Mouse (Mus musculus): ENCODE measurements around the gene Tmem97. TPM values are rescaled to one million over a fixed set of nuclear protein-coding genes. Genes with fewer than 3 reads are reported as not detected.
"Not testable (repeated sequence)": the region's sequence is repeated elsewhere in the genome, so short reads cannot be mapped to it uniquely, and the experiment has no call there.

Tmem97 gene
- polyA plus RNA-seq, 1 experiment from 2014 or later: 41.7 TPM

DNA sequence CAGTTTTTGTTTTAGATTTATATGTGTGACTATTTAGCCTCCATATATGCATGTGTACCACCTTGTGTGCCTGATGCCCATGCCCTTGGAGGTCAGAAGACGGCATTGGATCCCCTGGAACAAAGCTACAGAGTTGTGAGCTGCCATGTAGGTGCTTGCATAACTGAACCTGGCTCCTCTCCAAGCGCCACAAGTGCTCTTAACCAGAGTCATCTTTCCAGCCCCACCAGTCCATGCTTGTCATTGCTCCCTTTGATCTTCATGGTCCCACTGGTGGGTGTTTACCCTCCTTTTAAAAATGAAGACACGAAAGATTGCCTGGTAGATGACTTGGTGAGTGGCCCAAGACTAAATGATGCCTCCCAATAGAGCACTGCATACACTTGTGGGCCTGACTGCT lies 10.2 kb downstream of the Tmem97 start:
- Histone ChIP-seq H3K4me3 (ENCODE audit: low read depth, low read length) (no peak overlapping the region), H3K27me3 (ENCODE audit: control insufficient read depth, insufficient read depth, low read depth, low read length) (no peaks in the 10 kb centered on the region), H3K4me2 (ENCODE audit: low read length) (no peak overlapping the region), H3K4me1 (ENCODE audit: control insufficient read depth, insufficient read depth, low read length) (peaks cover 16% of the 10 kb centered on the region), H3K27ac (ENCODE audit: low read length) (no peak overlapping the region), H3K9me3 (replicated peaks; ENCODE audit: control insufficient read depth, low read length, poor library complexity, severe bottlenecking) (no peaks in the 10 kb centered on the region), H3K9ac (ENCODE audit: low read depth, low read length) (no peak overlapping the region), H3K36me3 (ENCODE audit: control insufficient read depth, insufficient read depth, low read length) (peaks cover 19% of the 10 kb centered on the region)
- ATAC-seq: no peak
- 90% methylated on average over 3 of the region's 3 CpGs for WGBS

DNA sequence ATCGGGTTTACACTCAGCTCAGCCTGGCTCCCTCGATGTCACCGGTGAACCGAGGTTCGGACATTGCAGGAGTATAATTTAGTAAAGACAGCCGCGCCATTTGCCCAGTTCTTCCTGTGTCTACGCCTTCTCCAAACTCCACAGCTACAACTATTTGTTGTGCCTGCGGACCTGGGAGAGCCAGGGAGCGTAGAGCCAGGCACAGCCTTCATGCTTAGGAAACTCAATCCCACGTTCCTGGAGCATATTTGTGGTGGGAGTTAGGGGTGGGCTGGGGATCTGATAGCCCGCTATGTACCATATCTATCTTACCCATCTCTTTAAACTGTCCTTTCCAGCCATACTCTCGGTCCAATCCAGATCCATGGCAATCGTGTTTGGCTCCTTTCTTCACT lies 13.9 kb downstream of the Tmem97 start:
- Histone ChIP-seq H3K27ac (ENCODE audit: low read length) (peak overlapping the region; percentile 92), H3K9ac (ENCODE audit: low read depth, low read length) (peak overlapping the region; percentile 83), H3K4me2 (ENCODE audit: low read length) (peak overlapping the region; percentile 91), H3K36me3 (ENCODE audit: control insufficient read depth, insufficient read depth, low read length) (peaks cover 14% of the 10 kb centered on the region; the same call in 1 of the 2 replicates), H3K4me3 (ENCODE audit: low read depth, low read length) (peak overlapping the region; percentile 67), H3K9me3 (replicated peaks; ENCODE audit: control insufficient read depth, low read length, poor library complexity, severe bottlenecking) (no peaks in the 10 kb centered on the region), H3K4me1 (ENCODE audit: control insufficient read depth, insufficient read depth, low read length) (peaks cover 29% of the 10 kb centered on the region), H3K27me3 (ENCODE audit: control insufficient read depth, insufficient read depth, low read depth, low read length) (no peaks in the 10 kb centered on the region)
- ATAC-seq: no peak; the same call in 1 of the 2 replicates
- WGBS: 5% methylated on average over 14 of the region's 14 CpGs

DNA sequence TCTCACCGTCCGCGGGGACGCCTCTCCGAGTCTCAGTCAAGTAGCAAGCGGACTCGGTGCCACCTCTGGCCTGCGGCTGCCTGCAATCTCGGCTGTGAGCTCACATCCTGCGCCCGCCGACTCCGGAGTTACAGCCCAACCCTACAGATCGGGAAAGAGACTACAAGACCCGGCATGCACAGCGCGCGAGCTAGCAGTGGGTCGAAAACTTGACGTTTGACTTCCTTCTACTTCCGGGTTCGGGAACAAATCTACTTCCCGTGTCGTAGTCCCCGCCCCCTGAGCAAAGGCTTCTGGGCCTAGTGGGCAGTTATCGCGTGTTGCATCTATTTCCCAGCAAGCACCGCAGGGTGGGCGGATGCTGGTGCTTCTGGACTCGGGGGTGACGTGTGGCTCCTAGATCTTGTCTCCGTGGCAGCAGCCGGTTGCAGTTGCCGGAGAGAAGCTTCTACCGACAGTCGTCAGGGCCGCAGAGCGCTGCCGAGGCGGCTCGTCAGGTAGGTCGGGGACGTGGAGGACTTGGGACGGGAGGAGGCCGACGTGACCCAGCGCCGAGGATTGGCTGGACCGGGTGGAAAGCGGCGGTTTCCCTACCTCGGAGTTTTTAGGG lies 14.4 kb downstream of the Tmem97 start, which contains the start of the genes Tnfaip1 and Ift20:
TSS of gene Tnfaip1 (minus strand) at position 253 of the 610 bp plus-strand sequence.
TSS of gene Ift20 (plus strand) at position 282 of the 610 bp plus-strand sequence.
- Histone ChIP-seq H3K36me3 (ENCODE audit: control insufficient read depth, insufficient read depth, low read length) (peaks cover 12% of the 10 kb centered on the region; the same call in 1 of the 2 replicates), H3K9ac (ENCODE audit: low read depth, low read length) (peak within 1 kb of the TSS; percentile 83), H3K27ac (ENCODE audit: low read length) (peak within 1 kb of the TSS; percentile 92), H3K27me3 (ENCODE audit: control insufficient read depth, insufficient read depth, low read depth, low read length) (no peaks in the 10 kb centered on the region), H3K9me3 (replicated peaks; ENCODE audit: control insufficient read depth, low read length, poor library complexity, severe bottlenecking) (no peaks in the 10 kb centered on the region), H3K4me2 (ENCODE audit: low read length) (peak within 1 kb of the TSS; percentile 91), H3K4me3 (ENCODE audit: low read depth, low read length) (peak within 1 kb of the TSS; percentile 67), H3K4me1 (ENCODE audit: control insufficient read depth, insufficient read depth, low read length) (peaks cover 29% of the 10 kb centered on the region)
- ATAC-seq: peak; percentile 98
- under 1% methylated on average over 52 of the region's 52 CpGs for WGBS

DNA sequence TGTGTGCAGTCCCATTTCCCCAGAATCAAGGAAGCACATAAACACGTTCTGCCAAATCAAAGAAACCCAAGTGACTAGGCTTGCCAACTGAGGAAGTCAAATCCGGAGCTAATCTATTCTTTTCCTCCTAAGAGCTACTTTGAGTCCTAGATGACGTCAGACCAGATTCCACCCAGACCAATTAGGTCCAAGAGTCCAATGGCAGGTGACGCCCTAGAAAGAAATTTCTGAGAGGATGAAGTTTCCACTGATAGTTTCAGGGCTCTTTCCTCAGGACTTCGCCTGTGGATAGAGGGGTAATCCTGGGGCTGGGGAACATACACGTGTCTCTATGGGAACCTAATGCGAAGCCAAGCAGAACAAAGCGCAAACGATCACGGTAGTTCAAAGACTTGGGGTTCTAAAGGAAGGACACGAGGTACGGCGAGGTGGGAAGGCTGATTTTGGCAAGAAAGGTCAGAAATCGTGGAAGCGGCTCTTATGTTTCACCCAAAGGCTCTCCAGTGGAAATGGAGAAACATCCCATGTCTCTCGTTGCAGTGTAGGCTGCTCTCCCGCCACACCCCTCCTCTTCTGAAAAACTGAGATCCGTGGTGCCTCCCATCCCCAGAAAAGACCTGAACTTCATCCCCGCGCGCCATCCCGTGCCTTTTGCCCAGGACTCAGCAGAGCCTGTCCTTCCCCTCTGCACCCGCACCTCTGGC lies 15.0 kb downstream of the Tmem97 start:
- under 1% methylated on average over 23 of the region's 23 CpGs for WGBS
- peak overlapping the region; percentile 83 for H3K9ac ChIP-seq (ENCODE audit: low read depth, low read length)
- peak overlapping the region; percentile 69 for H3K4me2 ChIP-seq (ENCODE audit: low read length)
- H3K36me3 ChIP-seq (ENCODE audit: control insufficient read depth, insufficient read depth, low read length): peaks cover 9% of the 10 kb centered on the region; the same call in 1 of the 2 replicates
- peak overlapping the region; percentile 67 for H3K4me3 ChIP-seq (ENCODE audit: low read depth, low read length)
- H3K9me3 ChIP-seq (replicated peaks; ENCODE audit: control insufficient read depth, low read length, poor library complexity, severe bottlenecking): no peaks in the 10 kb centered on the region
- peak overlapping the region; percentile 92 for H3K27ac ChIP-seq (ENCODE audit: low read length)
- peaks cover 29% of the 10 kb centered on the region for H3K4me1 ChIP-seq (ENCODE audit: control insufficient read depth, insufficient read depth, low read length)
- no peaks in the 10 kb centered on the region for H3K27me3 ChIP-seq (ENCODE audit: control insufficient read depth, insufficient read depth, low read depth, low read length)
- peak; percentile 23 for ATAC-seq

DNA sequence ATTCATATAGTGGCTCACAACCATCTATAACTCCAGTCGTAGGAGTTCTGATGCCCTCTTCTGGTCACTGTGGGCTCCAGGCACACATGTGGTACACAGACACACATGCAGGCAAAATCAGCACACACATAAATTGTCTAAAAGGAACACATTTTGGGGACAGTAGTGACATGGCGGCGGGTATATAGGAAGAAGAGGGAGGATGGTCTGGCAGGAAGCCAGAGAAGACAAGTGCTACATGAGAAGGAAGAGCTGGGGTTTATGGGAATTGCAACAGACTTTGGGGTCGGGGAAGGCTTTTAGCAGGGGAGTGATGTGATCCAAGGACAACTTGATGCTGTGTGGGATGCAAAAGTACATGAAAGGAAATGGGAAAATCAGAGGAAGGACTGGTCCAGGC lies 16.1 kb downstream of the Tmem97 start:
- H3K4me2 ChIP-seq (ENCODE audit: low read length): peak overlapping the region; percentile 69
- 90% methylated on average over 4 of the region's 4 CpGs for WGBS
- no peak overlapping the region for H3K27ac ChIP-seq (ENCODE audit: low read length)
- no peak overlapping the region for H3K4me3 ChIP-seq (ENCODE audit: low read depth, low read length)
- no peaks in the 10 kb centered on the region for H3K9me3 ChIP-seq (replicated peaks; ENCODE audit: control insufficient read depth, low read length, poor library complexity, severe bottlenecking)
- ATAC-seq: no peak
- H3K4me1 ChIP-seq (ENCODE audit: control insufficient read depth, insufficient read depth, low read length): peaks cover 29% of the 10 kb centered on the region
- H3K27me3 ChIP-seq (ENCODE audit: control insufficient read depth, insufficient read depth, low read depth, low read length): no peaks in the 10 kb centered on the region
- no peak overlapping the region for H3K9ac ChIP-seq (ENCODE audit: low read depth, low read length)
- H3K36me3 ChIP-seq (ENCODE audit: control insufficient read depth, insufficient read depth, low read length): peaks cover 10% of the 10 kb centered on the region

DNA sequence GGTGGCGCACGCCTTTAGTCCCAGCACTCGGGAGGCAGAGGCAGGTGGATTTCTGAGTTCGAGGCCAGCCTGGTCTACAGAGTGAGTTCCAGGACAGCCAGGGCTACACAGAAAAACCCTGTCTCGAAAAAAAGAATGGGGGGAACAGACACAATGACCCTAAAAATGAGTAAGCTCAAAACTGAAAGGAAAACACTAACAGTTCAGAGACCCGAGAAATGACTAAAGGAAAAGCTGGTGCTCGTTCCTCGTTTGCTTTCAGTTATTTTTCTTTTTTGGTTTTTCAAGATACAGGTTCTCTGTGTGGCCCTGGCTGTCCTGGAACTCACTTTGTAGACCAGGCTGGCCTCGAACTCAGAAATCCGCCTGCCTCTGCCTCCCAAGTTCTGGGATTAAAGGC lies 19.1 kb downstream of the Tmem97 start:
- Histone ChIP-seq H3K36me3 (ENCODE audit: control insufficient read depth, insufficient read depth, low read length) (peaks cover 30% of the 10 kb centered on the region), H3K4me1 (ENCODE audit: control insufficient read depth, insufficient read depth, low read length) (peaks cover 12% of the 10 kb centered on the region)
- H3K4me2 ChIP-seq (ENCODE audit: low read length); H3K27ac ChIP-seq (ENCODE audit: low read length); H3K9ac ChIP-seq (ENCODE audit: low read depth, low read length); H3K9me3 ChIP-seq (replicated peaks; ENCODE audit: control insufficient read depth, low read length, poor library complexity, severe bottlenecking); H3K4me3 ChIP-seq (ENCODE audit: low read depth, low read length); ATAC-seq; H3K27me3 ChIP-seq (ENCODE audit: control insufficient read depth, insufficient read depth, low read depth, low read length): not testable (repeated sequence)
- 94% methylated on average over 10 of the region's 10 CpGs for WGBS

DNA sequence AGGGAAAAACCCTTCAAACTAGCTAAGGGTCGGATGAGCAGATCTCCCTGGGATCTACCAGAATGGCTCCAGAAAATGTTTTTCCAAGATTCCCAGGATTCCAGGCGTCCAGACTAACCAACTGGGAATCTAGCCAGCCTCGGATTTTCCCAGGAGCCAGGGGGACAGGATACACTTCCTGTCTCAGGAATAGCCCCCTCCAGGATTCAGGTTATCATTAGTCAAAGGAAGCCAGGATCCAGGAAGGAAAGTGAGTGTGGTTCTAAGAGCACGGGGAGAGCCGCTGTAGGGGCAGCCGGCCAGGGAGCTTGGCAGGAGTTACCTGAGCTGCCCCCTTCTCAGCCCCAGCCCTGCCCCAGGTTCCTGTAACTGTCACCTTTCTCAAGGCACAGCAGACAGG lies 19.5 kb downstream of the Tmem97 start:
- H3K27ac ChIP-seq (ENCODE audit: low read length): no peak overlapping the region
- 89% methylated on average over 6 of the region's 6 CpGs for WGBS
- ATAC-seq: no peak

DNA sequence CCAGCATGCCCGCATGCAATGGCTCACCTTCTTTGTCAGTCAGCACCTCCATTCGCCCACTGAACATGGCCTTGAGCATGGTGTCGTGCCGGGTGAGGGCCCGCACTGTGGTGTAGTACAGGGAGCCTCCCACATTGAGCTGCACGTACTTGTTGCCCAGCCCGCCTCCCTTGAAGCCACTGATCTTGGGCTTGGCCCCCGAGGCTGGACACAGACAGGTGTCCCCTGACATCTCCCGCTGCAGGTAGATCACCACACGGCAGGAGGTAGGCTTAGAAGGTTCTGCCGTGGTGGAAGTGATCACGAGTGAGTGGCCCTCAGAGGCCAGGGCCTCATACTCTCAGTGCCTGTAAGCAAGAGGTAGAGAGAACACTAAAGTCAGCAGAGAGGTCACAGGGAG lies 20.6 kb downstream of the Tmem97 start:
- no peak for ATAC-seq
- no peak overlapping the region for H3K4me2 ChIP-seq (ENCODE audit: low read length)
- H3K27ac ChIP-seq (ENCODE audit: low read length): no peak overlapping the region
- H3K4me1 ChIP-seq (ENCODE audit: control insufficient read depth, insufficient read depth, low read length): peaks cover 9% of the 10 kb centered on the region
- no peaks in the 10 kb centered on the region for H3K9me3 ChIP-seq (replicated peaks; ENCODE audit: control insufficient read depth, low read length, poor library complexity, severe bottlenecking)
- no peak overlapping the region for H3K9ac ChIP-seq (ENCODE audit: low read depth, low read length)
- H3K27me3 ChIP-seq (ENCODE audit: control insufficient read depth, insufficient read depth, low read depth, low read length): no peaks in the 10 kb centered on the region
- H3K36me3 ChIP-seq (ENCODE audit: control insufficient read depth, insufficient read depth, low read length): peaks cover 44% of the 10 kb centered on the region
- no peak overlapping the region for H3K4me3 ChIP-seq (ENCODE audit: low read depth, low read length)
- 90% methylated on average over 12 of the region's 12 CpGs for WGBS

More for the DNA sequence above, 19.5 kb downstream of the Tmem97 start:
- H3K9ac ChIP-seq (ENCODE audit: low read depth, low read length): no peak overlapping the region
- H3K36me3 ChIP-seq (ENCODE audit: control insufficient read depth, insufficient read depth, low read length): peaks cover 35% of the 10 kb centered on the region
- no peak overlapping the region for H3K4me3 ChIP-seq (ENCODE audit: low read depth, low read length)
- no peak overlapping the region for H3K4me2 ChIP-seq (ENCODE audit: low read length)
- H3K27me3 ChIP-seq (ENCODE audit: control insufficient read depth, insufficient read depth, low read depth, low read length): no peaks in the 10 kb centered on the region
- peaks cover 12% of the 10 kb centered on the region for H3K4me1 ChIP-seq (ENCODE audit: control insufficient read depth, insufficient read depth, low read length)
- no peaks in the 10 kb centered on the region for H3K9me3 ChIP-seq (replicated peaks; ENCODE audit: control insufficient read depth, low read length, poor library complexity, severe bottlenecking)

DNA sequence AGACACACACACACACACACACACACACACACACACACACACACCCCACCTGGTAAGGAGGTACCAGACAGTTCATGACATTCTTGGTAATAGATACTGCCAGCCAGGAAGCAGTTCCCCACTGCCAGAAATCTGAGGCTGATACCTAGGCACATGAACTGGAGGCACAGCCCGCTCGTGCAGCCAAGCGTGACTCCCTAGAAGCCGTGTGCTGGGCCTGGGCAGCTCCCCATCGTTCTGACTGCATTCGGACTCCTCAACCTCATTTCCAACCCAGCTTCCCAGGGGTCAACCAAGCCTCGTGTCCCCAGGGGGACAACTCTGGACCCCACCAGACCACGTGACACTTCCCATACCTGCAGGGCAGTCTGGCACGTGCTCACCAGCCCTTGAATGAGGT lies 21.9 kb downstream of the Tmem97 start:
- 78% methylated on average over 9 of the region's 9 CpGs for WGBS
- ATAC-seq: no peak
- no peak overlapping the region for H3K9ac ChIP-seq (ENCODE audit: low read depth, low read length)

More for the DNA sequence above, 21.9 kb downstream of the Tmem97 start:
- no peak overlapping the region for H3K27ac ChIP-seq (ENCODE audit: low read length)
- no peaks in the 10 kb centered on the region for H3K9me3 ChIP-seq (replicated peaks; ENCODE audit: control insufficient read depth, low read length, poor library complexity, severe bottlenecking)
- H3K4me2 ChIP-seq (ENCODE audit: low read length): no peak overlapping the region
- H3K27me3 ChIP-seq (ENCODE audit: control insufficient read depth, insufficient read depth, low read depth, low read length): no peaks in the 10 kb centered on the region
- H3K36me3 ChIP-seq (ENCODE audit: control insufficient read depth, insufficient read depth, low read length): peaks cover 55% of the 10 kb centered on the region
- H3K4me1 ChIP-seq (ENCODE audit: control insufficient read depth, insufficient read depth, low read length): no peaks in the 10 kb centered on the region
- no peak overlapping the region for H3K4me3 ChIP-seq (ENCODE audit: low read depth, low read length)
